Mouse (Mus musculus): ENCODE results near the gene Tgm7. TPM values are rescaled to one million over a fixed set of nuclear protein-coding genes. Genes with fewer than 3 reads are reported as not detected.
A peak's percentile ranks its signal among the peaks of the same experiment; 100 is the strongest.

Gene Tgm7
- not detected in 2 replicates for total RNA-seq (2012; rRNA removed)
- total RNA-seq (2014; rRNA removed) = not detected in 2 replicates
- polyA plus RNA-seq (2012; ENCODE audit: insufficient read length, low read depth) = not detected in 2 replicates

DNA sequence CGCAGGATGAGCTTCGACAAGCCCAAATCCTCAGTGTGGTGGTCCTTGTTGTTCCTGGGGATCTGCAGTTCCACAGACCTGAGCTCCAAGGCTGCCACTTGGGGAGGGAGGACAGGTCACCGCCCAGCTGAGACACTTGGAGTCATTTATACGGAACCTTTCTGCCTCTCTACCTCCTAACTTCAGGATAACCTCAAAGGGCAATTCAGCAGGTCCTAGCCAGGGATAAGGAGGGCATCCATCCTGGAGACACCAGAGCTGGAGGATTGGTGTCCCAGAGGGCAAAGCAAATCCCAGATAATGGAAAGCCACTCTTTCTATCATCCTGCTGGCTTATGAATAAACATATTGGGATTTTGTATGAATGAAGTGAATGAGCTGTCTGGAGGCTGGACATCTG, at the start of gene Tgm7:
Gene Tgm7 (minus strand): TSS at position 101 of the 400 bp plus-strand sequence.
- H3K9ac ChIP-seq (ENCODE audit: insufficient read depth, low read depth) = no peak within 1 kb of the TSS
- no peaks in the 10 kb centered on the region for H3K79me2 ChIP-seq (replicated peaks; ENCODE audit: control insufficient read depth, extremely low read depth, insufficient read depth, poor library complexity, severe bottlenecking)
- H3K4me3 ChIP-seq (replicated peaks in 1 of 3; ENCODE audit: low read depth in 2 of 3, low read length in 2 of 3, poor library complexity in 1 of 3) = no peak within 1 kb of the TSS
- H3K27ac ChIP-seq (ENCODE audit: insufficient read depth, low read depth) = no peak within 1 kb of the TSS
- H3K27me3 ChIP-seq (replicated peaks) = peaks cover 22% of the 10 kb centered on the region
- in situ Hi-C loops (cut with MboI; ENCODE audit: low pct_ligation_motif_present, low pct_unique_long_range_greater_than_20kb, low sequenced_read_pairs) = loop anchor here (25.0 kb wide), 1 partner anchor 647 kb away; the partner anchor contains the start of gene Capn3
- no peak for DNase-seq (ENCODE audit: extremely low read depth)
- dilution Hi-C loops (cut with MboI; ENCODE audit: extremely low pct_ligation_motif_present, extremely low pct_unique_long_range_greater_than_20kb, low sequenced_read_pairs) = no loop called here
- no peaks in the 10 kb centered on the region for H3K9me3 ChIP-seq (replicated peaks; ENCODE audit: low read length)
- TF ChIP-seq NRF1 (IDR thresholded peaks at IDR 0.05; ENCODE audit: low read depth, low read length) = no peak
- no peak for TF ChIP-seq MXI1 (IDR thresholded peaks at IDR 0.05; ENCODE audit: low read depth, low read length)
- TF ChIP-seq CHD1 (IDR thresholded peaks at IDR 0.05; ENCODE audit: low read depth, low read length) = no peak
- no peak for TF ChIP-seq NELFE (IDR thresholded peaks at IDR 0.05; ENCODE audit: low read depth, low read length)
- no peak for TF ChIP-seq MAX (IDR thresholded peaks at IDR 0.05; ENCODE audit: low read length)
- TF ChIP-seq USF2 (conservative IDR thresholded peaks at IDR 0.05; ENCODE audit: low read depth, low read length) = no peak
- no peak for TF ChIP-seq ZNF384 (IDR thresholded peaks at IDR 0.05; ENCODE audit: low read depth, low read length)
- no peak for TF ChIP-seq ZC3H11A (IDR thresholded peaks at IDR 0.05; ENCODE audit: low read depth, low read length)
- TF ChIP-seq TBP (conservative IDR thresholded peaks at IDR 0.05; ENCODE audit: low read depth, low read length) = no peak
- no peak for TF ChIP-seq RAD21 (IDR thresholded peaks at IDR 0.05; ENCODE audit: low read depth, low read length)
- TF ChIP-seq E2F4 (IDR thresholded peaks at IDR 0.05; ENCODE audit: insufficient replicate concordance, low read depth, low read length) = no peak
- TF ChIP-seq IRF4 (IDR thresholded peaks at IDR 0.05; ENCODE audit: low read depth, low read length) = no peak
- TF ChIP-seq ETS1 (conservative IDR thresholded peaks at IDR 0.05; ENCODE audit: low read depth, low read length) = no peak
- no peak for TF ChIP-seq MEF2A (IDR thresholded peaks at IDR 0.05; ENCODE audit: borderline replicate concordance, low read depth, low read length)
- no peak for TF ChIP-seq GABPA (IDR thresholded peaks at IDR 0.05; ENCODE audit: insufficient replicate concordance, low read depth, low read length)
- no peak for TF ChIP-seq RCOR1 (conservative IDR thresholded peaks at IDR 0.05; ENCODE audit: low read depth, low read length)
- no peaks in the 10 kb centered on the region for H3K36me3 ChIP-seq (replicated peaks in 1 of 2; ENCODE audit: control insufficient read depth in 1 of 2, insufficient read depth in 1 of 2, low read length in 1 of 2)
- H3K4me1 ChIP-seq (ENCODE audit: control insufficient read depth in 1 of 2, insufficient read depth in 2 of 2) = no peaks in the 10 kb centered on the region
- no peak within 1 kb of the TSS for H3K4me2 ChIP-seq (ENCODE audit: insufficient read depth, low read depth, poor library complexity, severe bottlenecking)

GRCm38 (mm10) chr2:121153100-121153499, 43.5 kb upstream of the Tgm7 start:
- no peaks in the 10 kb centered on the region for H3K4me1 ChIP-seq (ENCODE audit: control insufficient read depth in 1 of 2, insufficient read depth in 2 of 2)
- H3K27me3 ChIP-seq (replicated peaks) = no peaks in the 10 kb centered on the region
- H3K27ac ChIP-seq (ENCODE audit: insufficient read depth, low read depth) = no peak overlapping the region
- no peak overlapping the region for H3K4me3 ChIP-seq (replicated peaks in 1 of 3; ENCODE audit: low read depth in 2 of 3, low read length in 2 of 3, poor library complexity in 1 of 3)
- no peak for DNase-seq (ENCODE audit: extremely low read depth)
- H3K9ac ChIP-seq (ENCODE audit: insufficient read depth, low read depth) = no peak overlapping the region
- dilution Hi-C loops (cut with MboI; ENCODE audit: extremely low pct_ligation_motif_present, extremely low pct_unique_long_range_greater_than_20kb, low sequenced_read_pairs) = no loop called here
- in situ Hi-C loops (cut with MboI; ENCODE audit: low pct_ligation_motif_present, low pct_unique_long_range_greater_than_20kb, low sequenced_read_pairs) = no loop called here
- TF ChIP-seq CTCF (conservative IDR thresholded peaks at IDR 0.05 in 1 of 2, IDR thresholded peaks at IDR 0.05 in 1 of 2; ENCODE audit: low read depth in 2 of 2, low read length in 2 of 2) = peak in 1 of 2 experiments; percentile 44; a peak in 2 of 4 replicates
- TF ChIP-seq RAD21 (IDR thresholded peaks at IDR 0.05; ENCODE audit: low read depth, low read length) = peak; percentile 9
- TF ChIP-seq ETS1 (conservative IDR thresholded peaks at IDR 0.05; ENCODE audit: low read depth, low read length) = no peak
- no peak for TF ChIP-seq ELF1 (IDR thresholded peaks at IDR 0.05; ENCODE audit: low read depth, low read length)
- TF ChIP-seq ZKSCAN1 (IDR thresholded peaks at IDR 0.05; ENCODE audit: borderline replicate concordance, low read depth, low read length) = no peak
- no peak for TF ChIP-seq NRF1 (IDR thresholded peaks at IDR 0.05; ENCODE audit: low read depth, low read length)
- no peak for TF ChIP-seq JUND (conservative IDR thresholded peaks at IDR 0.05; ENCODE audit: low read depth, low read length)
- H3K36me3 ChIP-seq (replicated peaks in 1 of 2; ENCODE audit: control insufficient read depth in 1 of 2, insufficient read depth in 1 of 2, low read length in 1 of 2) = peaks cover 32 to 75% of the 10 kb centered on the region in 2 experiments
- no peaks in the 10 kb centered on the region for H3K9me3 ChIP-seq (replicated peaks; ENCODE audit: low read length)
- H3K4me2 ChIP-seq (ENCODE audit: insufficient read depth, low read depth, poor library complexity, severe bottlenecking) = no peak overlapping the region
- H3K79me2 ChIP-seq (replicated peaks; ENCODE audit: control insufficient read depth, extremely low read depth, insufficient read depth, poor library complexity, severe bottlenecking) = no peaks in the 10 kb centered on the region
